Mouse (Mus musculus): ENCODE measurements around the gene Cant1. TPM values are rescaled to one million over a fixed set of nuclear protein-coding genes. Genes with fewer than 3 reads are reported as not detected.

The Cant1 gene
- total RNA-seq (2021), result 10 to 100 TPM; 38.7 to 39.0 TPM

DNA sequence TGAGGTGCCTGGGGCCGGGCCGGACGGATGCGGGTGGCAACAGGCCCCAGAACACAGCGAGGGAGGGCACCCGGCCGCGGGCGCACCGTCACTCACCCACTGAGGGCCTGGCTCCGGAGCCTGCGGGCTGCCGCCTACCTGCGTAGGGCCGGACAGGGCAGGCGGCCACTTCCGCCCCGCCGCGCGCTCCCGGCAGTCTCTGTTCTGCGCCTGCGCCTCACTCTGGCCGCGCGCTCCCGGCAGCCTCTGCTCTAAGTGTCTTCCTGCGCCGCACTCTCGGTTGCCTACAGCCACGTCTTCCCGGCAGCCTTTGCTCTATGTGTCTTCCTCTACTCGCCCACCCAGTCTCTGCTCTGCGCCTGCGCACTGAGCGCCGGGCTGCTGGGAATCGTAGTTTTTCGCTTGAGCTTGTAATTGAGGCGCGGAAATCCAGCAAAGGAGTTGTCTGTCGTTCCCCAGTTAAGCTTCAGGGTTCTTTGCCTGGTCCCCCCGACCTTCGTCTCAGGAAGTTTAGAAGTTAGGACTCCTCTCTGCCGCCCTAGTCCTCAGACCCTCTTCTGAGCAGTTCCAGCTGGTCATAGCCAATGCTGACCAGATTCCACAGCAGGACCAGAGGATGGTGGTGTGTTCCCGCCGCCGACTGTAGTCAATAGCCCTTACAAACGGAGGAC lies at the start of gene Cant1:
Gene Cant1 (minus strand): TSS at position 253 of the 671 bp plus-strand sequence.
- peak; percentile 93 to 94 for DNase-seq (ENCODE audit: extremely low spot score in 1 of 2, low spot score in 1 of 2)

DNA sequence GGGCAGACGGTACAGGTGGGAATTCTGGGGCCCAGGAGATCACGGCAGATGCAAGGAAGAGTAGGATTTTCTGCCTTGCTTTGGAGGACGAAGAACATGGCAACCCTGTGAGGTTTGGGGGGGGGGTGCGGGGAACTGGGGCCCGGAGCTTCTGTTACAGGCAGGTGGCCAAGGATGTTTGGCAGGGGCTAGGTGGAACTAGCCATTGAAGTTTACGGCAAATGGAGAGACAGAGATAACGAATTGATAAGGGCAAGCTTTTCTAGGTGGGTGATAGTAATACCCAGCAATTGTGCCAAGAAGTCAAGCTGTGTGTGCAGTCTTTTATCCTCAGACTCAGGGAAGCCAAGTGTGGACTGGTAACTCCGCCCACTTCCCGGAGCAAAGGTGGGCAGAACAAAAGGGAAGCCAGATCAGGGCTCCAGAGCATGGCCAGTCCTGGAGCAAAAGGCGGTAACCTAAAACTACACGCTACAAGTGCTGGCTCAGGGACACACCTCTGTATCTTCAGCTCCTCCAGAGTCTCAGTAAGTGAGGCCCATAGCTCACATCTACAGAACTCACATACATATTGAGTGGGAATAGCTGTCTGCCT lies 48.7 kb upstream of the Cant1 start:
- DNase-seq (ENCODE audit: extremely low spot score in 1 of 2, low spot score in 1 of 2), result no peak

DNA sequence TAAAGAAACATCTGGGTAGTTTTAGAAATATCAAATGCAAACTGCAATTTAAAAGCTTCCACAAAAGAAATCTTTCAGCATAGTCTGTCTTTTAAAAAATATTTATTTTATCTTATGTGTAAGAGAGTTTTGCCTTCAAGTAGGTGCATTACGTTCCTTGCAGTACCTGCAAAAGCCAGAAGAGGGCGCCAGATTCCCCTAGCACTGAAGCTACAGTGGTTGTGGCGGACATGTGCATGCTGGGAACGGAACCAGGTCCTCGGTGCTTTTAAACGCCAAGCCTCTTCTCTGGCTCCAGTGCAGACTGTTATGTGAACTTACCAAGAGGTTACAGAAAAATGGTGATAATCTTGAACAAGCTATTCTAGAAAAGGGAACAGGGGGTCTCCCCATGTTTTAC lies 41.4 kb upstream of the Cant1 start:
- no peak for DNase-seq (ENCODE audit: extremely low spot score in 1 of 2, low spot score in 1 of 2)

DNA sequence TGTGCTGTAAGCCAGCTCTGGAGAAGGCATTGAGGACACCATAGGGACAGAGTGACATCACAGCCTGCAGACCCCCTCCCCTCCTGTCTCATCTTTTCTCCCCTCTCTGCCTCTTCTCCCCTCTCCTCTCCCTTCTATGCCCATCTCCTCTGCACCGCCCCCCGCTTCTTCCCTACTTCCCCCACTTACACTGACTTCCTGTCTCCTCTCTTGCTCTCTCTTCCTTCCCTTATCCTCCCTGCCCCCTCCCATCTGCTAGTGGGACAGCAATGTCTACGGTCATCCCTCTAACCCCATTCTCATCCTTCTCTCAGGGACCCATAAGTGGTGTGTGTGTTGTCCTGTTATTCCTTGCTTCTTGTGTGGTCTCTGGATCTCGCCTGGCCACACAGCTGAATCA lies 40.6 kb upstream of the Cant1 start:
- DNase-seq (ENCODE audit: extremely low spot score in 1 of 2, low spot score in 1 of 2), result no peak

DNA sequence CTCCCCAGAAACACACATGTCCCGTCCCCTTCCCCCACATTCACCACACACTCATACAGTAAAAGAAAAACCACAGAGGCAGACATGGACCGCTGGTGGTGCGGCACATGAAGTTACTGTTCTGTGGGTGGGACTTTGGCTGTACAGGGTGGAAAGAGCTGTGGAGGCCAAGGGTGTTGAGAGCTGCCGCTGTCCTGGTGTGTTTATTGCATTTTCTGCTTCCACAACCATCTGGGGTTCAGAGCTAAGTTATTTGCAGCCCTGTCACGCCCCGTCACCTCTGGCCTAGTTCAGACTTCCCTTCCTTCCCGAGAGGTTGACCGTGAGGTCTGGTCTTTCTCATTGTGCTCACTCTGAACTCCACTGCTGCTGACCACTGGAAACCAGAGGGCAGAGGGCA lies 40.2 kb upstream of the Cant1 start:
- no peak for DNase-seq (ENCODE audit: extremely low spot score in 1 of 2, low spot score in 1 of 2)

DNA sequence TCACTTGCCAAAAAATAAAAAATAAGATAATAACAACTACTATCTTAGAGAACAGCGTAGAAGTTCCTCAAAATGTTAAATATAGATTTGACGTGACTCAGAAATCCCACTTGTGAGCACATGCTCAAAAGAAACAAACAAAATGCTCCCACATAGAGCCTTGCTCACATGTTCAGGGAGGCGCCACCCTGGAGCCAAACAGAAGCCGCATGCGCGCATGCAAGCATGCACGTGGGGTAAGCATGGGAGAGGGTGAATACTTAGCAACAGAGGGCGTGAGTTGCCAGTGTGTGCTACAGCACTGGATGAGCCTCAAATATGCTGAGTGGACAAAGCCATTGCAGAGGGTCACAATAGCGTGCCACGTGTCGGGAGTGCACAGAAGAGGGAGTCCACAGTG lies 38.1 kb upstream of the Cant1 start:
- no peak for DNase-seq (ENCODE audit: extremely low spot score in 1 of 2, low spot score in 1 of 2)

DNA sequence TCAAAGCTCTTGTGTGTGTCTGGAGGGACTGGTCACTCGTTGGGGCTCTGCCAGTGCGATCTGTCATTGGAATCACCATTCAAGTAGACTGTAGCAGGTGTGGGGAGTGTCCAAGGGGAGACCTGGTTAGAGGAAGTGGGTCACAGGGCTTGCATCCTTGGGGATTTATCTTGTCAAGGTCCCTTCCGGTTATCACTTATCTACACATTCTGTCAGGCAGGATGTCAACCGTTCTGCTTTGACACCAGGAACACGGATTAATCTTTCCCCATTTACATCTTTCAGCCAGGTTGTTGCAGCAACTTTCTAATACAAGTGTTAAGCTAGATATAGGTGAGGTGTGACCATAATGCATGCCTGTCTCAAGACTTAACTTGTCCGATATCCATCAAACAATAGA lies 36.9 kb upstream of the Cant1 start:
- no peak for DNase-seq (ENCODE audit: extremely low spot score in 1 of 2, low spot score in 1 of 2)

DNA sequence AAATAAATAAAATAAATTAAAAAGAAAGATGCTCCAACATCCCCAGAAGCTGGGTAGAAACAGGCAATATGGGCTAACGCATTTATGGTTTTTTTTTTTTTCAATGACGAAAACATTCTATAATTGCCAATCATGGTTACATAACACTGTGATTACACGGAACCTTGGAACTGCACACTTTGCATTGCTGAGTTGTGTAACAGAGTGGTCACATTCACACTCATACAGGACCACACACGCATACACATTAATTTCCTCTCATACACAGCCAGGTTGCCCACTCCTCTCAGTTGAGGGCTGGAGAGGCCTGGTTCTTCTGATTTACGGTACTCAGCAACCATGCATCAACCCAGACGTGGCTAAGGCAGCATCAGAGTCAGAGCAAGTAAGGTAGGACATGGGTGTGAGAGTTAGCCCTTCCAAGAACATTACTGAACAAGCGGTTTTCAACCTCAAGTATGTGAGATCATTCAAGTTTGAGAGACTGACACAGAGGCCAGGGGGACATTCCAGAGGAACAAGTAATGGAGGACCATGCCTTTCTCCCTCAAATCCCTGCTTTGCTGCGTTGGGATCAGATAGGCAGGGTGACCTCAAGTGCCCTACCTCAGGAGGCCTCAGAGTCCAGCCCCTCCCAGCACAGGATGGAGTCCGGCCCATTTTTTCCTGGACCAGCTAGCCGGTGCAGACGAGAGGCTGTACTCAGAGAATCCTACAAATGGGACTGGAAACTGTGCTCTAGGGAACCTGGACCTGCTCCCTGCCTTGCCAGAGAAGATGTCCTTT lies 35.2 kb upstream of the Cant1 start:
- no peak for DNase-seq (ENCODE audit: extremely low spot score in 1 of 2, low spot score in 1 of 2)

DNA sequence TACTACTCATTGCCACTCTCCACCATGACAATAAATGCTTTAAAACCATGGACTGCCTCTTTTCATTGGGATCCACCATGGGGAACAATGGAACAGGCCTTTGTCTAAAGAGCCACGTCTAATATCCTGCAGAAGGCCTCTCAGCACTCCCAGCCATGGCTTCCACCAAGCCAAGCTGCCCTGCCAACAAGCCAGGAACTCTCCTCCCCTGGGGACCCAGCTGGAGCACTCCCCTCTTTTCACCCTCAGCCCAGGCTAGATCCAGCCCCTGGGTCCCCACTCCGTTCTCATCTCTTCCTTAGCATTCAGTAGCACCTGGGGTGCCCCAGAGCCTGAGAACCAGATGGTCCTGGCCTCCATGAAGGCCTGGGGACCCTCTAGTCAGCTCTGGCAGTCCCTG lies 34.1 kb upstream of the Cant1 start:
- no peak for DNase-seq (ENCODE audit: extremely low spot score in 1 of 2, low spot score in 1 of 2)

DNA sequence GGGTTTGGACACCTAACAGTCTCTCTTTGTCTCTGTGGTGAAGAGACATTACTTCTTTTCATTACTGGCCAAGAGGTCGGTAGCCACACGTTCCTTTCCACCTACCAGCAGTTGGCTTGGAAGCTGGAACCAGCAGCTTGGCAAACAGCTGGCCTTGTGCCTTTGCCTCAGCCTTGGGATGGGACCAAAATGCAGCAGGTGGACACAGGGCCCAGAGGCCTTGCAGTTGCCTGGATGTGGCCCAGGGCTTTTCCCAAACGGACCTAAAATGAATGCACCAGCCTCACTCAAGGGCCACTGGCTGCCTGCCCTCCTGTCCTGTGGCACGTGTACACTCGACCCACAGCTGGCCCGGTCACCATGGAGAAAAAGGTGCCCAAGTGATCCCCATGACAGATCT lies 32.3 kb upstream of the Cant1 start:
- no peak for DNase-seq (ENCODE audit: extremely low spot score in 1 of 2, low spot score in 1 of 2)

DNA sequence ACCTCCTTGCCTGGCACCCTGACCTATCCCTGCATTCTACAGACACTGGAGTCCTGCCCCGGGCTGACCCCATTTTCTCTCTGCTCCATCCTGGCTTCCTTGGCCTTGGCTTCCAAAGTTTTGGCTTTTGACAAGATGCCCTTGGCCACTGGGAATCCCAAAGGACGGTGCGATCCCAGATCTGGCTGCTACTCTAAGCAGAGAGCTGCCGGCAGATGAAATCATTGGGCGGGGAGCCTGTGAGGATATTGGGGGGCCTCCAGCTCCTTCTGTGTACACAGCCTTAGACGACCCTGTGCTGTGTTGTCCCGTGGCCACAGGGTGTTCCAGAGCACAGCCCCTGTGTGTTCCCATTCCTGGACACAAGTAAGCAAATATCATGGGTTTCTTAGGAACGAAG lies 29.5 kb upstream of the Cant1 start:
- DNase-seq (ENCODE audit: extremely low spot score in 1 of 2, low spot score in 1 of 2), result no peak

DNA sequence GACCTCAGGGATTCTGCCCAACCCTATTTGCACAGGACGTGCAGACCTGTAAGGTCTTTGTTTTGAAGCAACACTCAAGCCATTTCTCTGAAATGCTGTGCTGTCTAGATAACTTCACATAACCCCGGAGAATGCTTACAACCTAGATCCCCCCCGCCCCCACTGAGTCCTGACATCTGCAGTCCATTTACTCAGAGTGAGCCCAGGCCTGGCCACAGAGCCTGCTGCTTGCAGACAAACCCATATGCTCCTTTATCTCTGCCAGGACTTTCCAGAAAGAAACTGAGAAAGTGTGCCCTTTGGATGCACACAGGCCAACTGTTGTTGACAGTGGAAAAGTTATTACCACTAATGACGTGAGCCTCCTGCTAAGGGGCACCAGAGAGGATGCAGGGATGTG lies 28.5 kb upstream of the Cant1 start:
- DNase-seq (ENCODE audit: extremely low spot score in 1 of 2, low spot score in 1 of 2), result no peak

DNA sequence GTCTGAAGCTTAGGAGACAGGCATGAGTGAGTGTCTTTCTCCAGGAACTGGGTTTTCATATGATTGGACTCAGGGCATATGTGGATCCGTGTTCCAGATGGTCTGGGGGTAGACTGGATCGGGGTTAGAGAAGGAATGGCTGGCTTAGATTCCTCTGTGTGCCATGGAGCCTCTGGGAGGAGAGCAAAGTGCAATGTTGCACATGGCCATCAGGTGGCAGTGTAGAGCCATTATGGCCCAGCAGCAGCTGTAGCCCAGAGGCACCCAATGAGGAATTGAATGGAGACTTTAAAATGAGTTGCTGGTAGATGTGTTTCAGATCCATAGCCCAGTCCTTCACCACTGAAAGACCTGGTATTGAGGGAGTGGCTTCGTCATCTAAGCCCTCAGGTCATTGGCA lies 27.0 kb upstream of the Cant1 start:
- peak; percentile 59 to 68 for DNase-seq (ENCODE audit: extremely low spot score in 1 of 2, low spot score in 1 of 2)

DNA sequence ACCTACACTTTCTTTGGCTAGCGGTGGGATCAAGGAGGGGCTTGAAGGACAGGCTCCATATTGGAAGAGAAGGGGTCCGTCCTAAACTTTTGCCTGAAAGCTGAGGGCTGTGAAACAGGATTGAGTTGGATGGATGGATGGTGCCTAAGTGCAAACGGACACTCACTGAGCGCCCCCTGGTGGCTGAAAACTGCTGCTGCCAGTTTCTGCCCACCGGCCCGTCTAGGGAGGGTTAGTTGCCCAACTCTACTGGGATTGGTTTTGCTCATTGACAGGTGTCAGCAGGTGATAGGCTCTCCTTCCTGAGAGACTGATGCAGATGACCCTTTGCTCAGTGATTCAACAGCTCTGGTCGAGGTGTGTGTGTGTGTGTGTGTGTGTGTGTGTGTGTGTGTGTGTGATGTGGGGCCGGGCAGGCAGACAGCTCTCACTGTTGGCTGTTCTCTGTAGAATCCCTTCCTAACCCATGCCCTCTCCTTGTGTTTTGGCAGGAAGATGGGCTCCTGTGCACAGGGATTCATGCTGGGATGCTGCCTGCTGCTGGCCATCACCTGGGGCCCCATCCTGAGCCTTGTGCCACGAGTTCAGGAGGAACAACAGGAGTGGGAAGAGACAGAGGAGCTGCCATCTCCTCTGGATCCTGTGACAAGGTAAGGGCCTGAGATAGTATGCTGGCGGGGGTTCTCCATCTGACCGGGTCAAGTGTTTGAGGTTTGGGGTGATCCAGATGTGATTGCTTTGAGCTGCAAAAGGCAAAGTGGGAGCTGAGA lies 24.5 kb upstream of the Cant1 start:
- DNase-seq (ENCODE audit: extremely low spot score in 1 of 2, low spot score in 1 of 2), result peak; percentile 55 to 86

DNA sequence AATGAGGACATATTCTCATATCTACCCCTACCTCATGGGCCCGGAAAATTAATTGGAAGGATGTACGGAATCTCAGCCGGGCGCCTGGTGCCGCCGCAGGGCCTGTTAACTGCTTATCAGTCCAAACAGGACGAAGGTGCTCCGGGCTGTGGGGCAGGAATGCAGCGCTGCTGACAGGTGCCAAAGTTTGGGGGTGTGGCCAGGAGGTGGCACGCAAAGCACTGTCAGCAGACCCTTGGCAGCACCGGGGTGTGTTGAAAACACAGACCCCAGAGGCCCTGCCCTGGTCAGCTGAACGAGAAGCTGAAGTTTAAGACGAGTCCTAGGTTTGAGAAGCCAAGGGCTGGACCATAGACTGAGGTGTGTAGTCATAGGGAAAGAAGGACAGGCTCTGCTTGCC lies 23.8 kb upstream of the Cant1 start:
- no peak for DNase-seq (ENCODE audit: extremely low spot score in 1 of 2, low spot score in 1 of 2)

DNA sequence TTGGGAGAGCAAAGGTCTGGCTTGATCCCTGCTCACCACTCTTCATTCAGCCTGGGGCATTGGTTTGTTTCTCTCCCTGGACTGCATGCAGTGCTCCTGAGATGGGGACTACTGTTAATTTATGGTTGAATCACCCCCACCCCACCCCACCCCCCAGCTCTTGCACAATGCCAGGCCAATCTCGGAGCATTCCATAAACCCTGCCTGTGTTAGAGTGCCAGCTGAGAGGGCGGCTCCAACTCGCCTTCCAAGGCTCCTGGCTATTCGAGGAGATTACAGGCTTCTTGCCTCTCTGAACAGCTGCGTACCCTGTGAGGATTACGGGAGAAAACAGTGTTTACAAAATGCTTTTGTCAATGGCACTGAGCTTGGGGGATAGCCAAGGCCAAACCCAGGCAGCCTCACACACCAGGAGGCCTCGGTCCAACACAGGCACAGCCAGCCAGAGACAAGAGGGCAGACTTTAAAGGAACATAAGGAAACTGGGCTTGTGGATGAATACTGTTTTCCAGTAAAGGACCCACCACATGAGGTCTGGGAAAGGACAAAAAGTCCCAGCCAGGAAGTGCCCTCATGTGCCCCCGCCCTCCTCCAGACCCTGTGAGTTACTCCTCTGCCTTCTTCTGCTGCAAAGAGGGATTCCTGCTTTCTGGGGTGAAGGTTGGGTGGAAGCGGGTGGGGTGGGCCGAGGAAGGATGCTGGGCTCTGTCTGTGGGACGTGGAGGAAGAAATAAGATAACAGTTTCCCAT lies 20.0 kb upstream of the Cant1 start:
- DNase-seq (ENCODE audit: extremely low spot score in 1 of 2, low spot score in 1 of 2), result no peak

DNA sequence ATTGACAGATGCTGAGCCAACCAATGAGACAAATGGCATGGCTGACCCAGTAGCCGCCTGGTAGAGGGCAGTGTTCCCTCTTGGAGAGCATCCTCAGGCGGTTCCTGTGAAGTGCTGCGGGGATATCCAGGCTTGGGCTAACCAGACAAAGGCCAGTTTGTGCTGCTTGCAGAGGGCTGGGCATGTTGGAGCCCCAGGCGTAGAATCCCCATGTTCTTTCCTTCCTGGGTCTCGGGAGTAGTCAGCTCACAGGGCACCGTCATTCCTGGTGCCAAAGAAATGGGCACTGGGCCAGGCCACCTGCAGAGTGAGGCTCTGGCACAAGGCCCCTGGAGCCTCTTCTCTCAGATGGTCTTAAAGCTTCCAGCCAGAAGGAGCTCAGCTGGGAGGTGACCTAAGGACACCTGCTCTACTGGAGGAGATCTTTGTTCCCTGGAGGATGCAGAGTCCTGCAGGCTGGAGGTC lies 17.6 kb upstream of the Cant1 start:
- DNase-seq (ENCODE audit: extremely low spot score in 1 of 2, low spot score in 1 of 2), result no peak

DNA sequence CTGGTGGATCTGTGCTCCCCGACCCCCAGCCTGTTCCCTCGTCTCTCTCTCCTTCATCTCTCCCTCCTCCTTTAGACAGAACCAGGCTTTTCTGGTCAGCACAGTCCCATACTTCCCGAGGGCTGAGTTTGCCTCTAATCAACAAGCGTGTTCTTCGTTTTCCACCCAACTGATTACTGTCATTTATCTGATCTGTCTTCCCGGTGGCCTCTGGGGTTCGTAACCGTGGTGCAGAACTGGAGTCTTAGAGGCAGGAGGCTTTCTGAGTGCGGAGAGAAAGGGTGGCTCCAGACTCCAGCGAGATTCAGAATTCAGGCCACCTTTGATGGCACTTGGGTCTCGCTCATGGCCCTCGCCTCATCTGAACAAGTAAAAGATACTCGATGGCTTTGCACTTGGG lies 15.2 kb upstream of the Cant1 start:
- no peak for DNase-seq (ENCODE audit: extremely low spot score in 1 of 2, low spot score in 1 of 2)

DNA sequence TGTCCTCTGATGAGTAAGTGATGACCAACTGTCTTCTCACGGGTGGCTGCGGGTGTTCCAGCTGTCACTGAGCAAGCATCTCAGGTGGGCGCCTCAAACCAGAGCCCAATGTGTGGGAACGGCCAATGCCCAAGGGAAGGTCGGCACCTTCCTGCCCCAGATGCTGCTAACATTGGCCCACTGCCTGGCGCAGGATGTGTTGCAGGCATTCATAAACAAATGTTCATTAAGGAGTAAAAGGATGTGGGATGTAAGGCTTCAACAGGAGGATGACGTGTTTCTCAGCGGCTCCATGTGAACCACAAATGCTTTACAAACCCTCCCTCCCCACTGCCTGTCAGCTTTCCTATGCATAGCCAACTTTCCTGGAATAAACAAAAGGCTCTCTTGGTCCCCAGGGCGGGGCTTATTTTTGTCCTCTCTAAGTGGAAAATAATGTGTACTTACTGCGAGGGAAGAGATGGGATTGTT lies 14.5 kb upstream of the Cant1 start:
- no peak for DNase-seq (ENCODE audit: extremely low spot score in 1 of 2, low spot score in 1 of 2)

All from layer of hippocampus, postnatal 25 days (tissue).